Mouse (Mus musculus): Measurements from ENCODE around the gene Kcnj12.

The Kcnj12 gene

GRCm38 (mm10) chr11:61024996-61025395 is 2.6 kb downstream of the Kcnj12 start:
- DNase-seq (ENCODE audit: low spot score) = no peak

- no peak for DNase-seq (ENCODE audit: low spot score)
These were observed 3.2 kb downstream of the Kcnj12 start for GRCm38 (mm10) chr11:61025594-61025993.

GRCm38 (mm10) chr11:61026381-61026780 is 4.0 kb downstream of the Kcnj12 start:
- DNase-seq (ENCODE audit: low spot score) = no peak

GRCm38 (mm10) chr11:61027160-61027559 is 4.8 kb downstream of the Kcnj12 start:
- DNase-seq (ENCODE audit: low spot score) = no peak

GRCm38 (mm10) chr11:61028211-61028950 is 6.0 kb downstream of the Kcnj12 start:
- no peak for DNase-seq (ENCODE audit: low spot score)

GRCm38 (mm10) chr11:61029116-61029740 is 6.9 kb downstream of the Kcnj12 start:
- no peak for DNase-seq (ENCODE audit: low spot score)

- no peak for DNase-seq (ENCODE audit: low spot score)
These were observed 7.7 kb downstream of the Kcnj12 start for GRCm38 (mm10) chr11:61029864-61030595.

- DNase-seq (ENCODE audit: low spot score) = no peak
These were observed 8.8 kb downstream of the Kcnj12 start for GRCm38 (mm10) chr11:61031137-61031536.

GRCm38 (mm10) chr11:61031658-61032445 is 9.5 kb downstream of the Kcnj12 start:
- DNase-seq (ENCODE audit: low spot score) = no peak

- no peak for DNase-seq (ENCODE audit: low spot score)
These were observed 10.1 kb downstream of the Kcnj12 start for GRCm38 (mm10) chr11:61032481-61032880.

- DNase-seq (ENCODE audit: low spot score) = no peak
These were observed 10.8 kb downstream of the Kcnj12 start for GRCm38 (mm10) chr11:61033160-61033559.

GRCm38 (mm10) chr11:61036639-61037038 is 14.3 kb downstream of the Kcnj12 start:
- DNase-seq (ENCODE audit: low spot score) = no peak

- DNase-seq (ENCODE audit: low spot score) = no peak
These were observed 16.0 kb downstream of the Kcnj12 start for GRCm38 (mm10) chr11:61038277-61038782.

- no peak for DNase-seq (ENCODE audit: low spot score)
These were observed 18.7 kb downstream of the Kcnj12 start for GRCm38 (mm10) chr11:61040856-61041652.

- DNase-seq (ENCODE audit: low spot score) = no peak
These were observed 20.2 kb downstream of the Kcnj12 start for GRCm38 (mm10) chr11:61042593-61042992.

- DNase-seq (ENCODE audit: low spot score) = no peak
These were observed 21.0 kb downstream of the Kcnj12 start for GRCm38 (mm10) chr11:61043055-61043992.

GRCm38 (mm10) chr11:61044741-61045140 is 22.4 kb downstream of the Kcnj12 start:
- DNase-seq (ENCODE audit: low spot score) = no peak

- no peak for DNase-seq (ENCODE audit: low spot score)
These were observed 25.1 kb downstream of the Kcnj12 start for GRCm38 (mm10) chr11:61047441-61047840.

- DNase-seq (ENCODE audit: low spot score) = no peak
These were observed 28.8 kb downstream of the Kcnj12 start for GRCm38 (mm10) chr11:61051151-61051550.

- no peak for DNase-seq (ENCODE audit: low spot score)
These were observed 34.5 kb downstream of the Kcnj12 start for GRCm38 (mm10) chr11:61056871-61057270.
